Mouse (Mus musculus) ES-E14 (cell line): ENCODE results near the gene Evi5.

Experiments used
- MAFK ChIP-seq: IDR thresholded peaks from 2 replicates; pipeline ENCODE4 v1.6.1; 2014; ENCODE audit warnings: mild to moderate bottlenecking, low read depth, low read length, inconsistent platforms; ENCODE audit not compliant: insufficient read depth
- ZC3H11A ChIP-seq: IDR thresholded peaks from 2 replicates; pipeline ENCODE4 v1.6.1; 2012; ENCODE audit warnings: low read depth, mild to moderate bottlenecking, inconsistent platforms, low read length, borderline replicate concordance

- TF ChIP-seq MAFK (no peak), ZC3H11A (no peak)
These were observed 72.3 kb downstream of the Evi5 start for GRCm38 (mm10) chr5:107802621-107803020.
